Mouse (Mus musculus) liver, postnatal 0 days (tissue): ENCODE results near the gene Qser1.

Experiments used
- CTCF ChIP-seq: sonication (generic); IDR thresholded peaks from 2 replicates; pipeline ENCODE4 v1.5.1; 2016; ENCODE audit warnings: antibody characterized with exemption, low read depth
- EP300 ChIP-seq: IDR thresholded peaks from 2 replicates; pipeline ENCODE4 v1.6.1; 2016; ENCODE audit warnings: antibody characterized with exemption, low read depth, mild to moderate bottlenecking

- no peak for TF ChIP-seq CTCF
- TF ChIP-seq EP300, result no peak
Measured at GRCm38 (mm10) chr2:104727369-104727768, 89.2 kb downstream of the Qser1 start.
